Mouse (Mus musculus) mesoderm, embryonic 11.5 days (tissue): Measurements from ENCODE around the gene Foxp3.

Experiments
- DNase-seq: peaks from one replicate; pipeline ENCODE4 v3.0.0-alpha.2; 2012; ENCODE audit warnings: low read depth, low spot score

Gene Foxp3

GRCm38 (mm10) chrX:7610536-7611258 lies 37.3 kb downstream of the Foxp3 start:
- peak; percentile 6 for DNase-seq

- DNase-seq = no peak
Measured at GRCm38 (mm10) chrX:7617889-7618551, 44.6 kb downstream of the Foxp3 start.

DNA sequence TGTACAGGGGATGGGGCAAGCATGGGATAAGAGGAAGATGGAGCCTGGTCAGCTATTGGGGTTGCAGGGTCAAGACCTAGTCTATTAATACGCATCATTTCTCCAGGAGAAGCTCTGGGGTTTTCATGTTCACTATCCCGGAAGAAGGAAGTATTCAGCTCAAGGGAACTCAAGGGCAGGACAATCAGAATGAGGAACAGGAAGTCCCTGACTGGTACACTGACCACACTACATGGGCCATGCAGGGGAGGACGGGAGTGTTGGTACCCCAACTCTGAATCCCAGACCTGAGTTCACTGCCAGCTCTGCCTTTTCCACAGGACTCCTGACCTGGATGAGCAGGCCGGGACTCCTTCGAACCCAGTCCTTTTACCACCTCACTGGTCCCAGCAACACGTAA lies 59.1 kb downstream of the Foxp3 start:
- no peak for DNase-seq

- DNase-seq = no peak
Measured at GRCm38 (mm10) chrX:7635101-7635500, 61.7 kb downstream of the Foxp3 start.

GRCm38 (mm10) chrX:7638401-7639091 lies 65.1 kb downstream of the Foxp3 start, which contains the start of gene Syp:
Syp (plus strand) TSS chrX:7638471.
- peak; percentile 84 for DNase-seq

DNA sequence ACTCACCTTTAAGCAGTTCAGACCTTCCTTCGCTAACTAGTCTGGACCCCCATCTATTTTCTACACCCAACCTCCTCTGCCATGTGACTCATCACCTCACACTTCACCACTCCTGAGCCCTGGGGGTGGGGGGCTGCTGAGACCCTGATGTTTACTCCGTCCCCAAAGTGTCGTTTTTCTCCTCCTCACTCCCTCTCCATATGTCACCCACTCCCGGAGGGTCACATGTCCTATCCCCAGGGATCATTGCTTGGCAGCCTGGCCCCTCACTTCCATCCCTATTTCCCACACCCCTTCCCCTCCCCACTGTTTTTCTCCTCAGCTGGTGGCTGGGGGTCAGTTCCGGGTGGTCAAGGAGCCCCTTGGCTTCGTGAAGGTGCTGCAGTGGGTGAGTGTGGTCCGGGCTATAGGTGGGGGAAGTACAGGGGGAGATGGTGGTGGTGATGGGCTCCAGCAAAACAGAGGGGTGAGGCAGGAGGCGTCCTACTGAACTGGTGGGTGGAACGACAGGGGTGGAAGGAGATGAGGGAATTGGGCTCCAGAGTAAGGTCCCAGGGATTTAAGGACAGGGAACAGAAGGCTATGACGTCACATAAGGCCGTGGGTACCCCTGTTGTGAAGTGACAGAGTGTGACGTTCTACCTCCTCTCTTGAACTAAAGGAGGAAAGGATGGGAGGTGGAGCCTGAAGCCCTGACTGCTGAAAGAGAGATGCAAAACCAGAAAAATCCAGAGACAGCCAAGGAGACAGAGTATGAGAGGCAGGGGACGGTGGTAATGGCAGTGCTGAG lies 66.3 kb downstream of the Foxp3 start:
- DNase-seq = no peak

GRCm38 (mm10) chrX:7640785-7641184 lies 67.3 kb downstream of the Foxp3 start:
- DNase-seq = no peak
